Mouse (Mus musculus) erythroblast, embryonic 14.5 days (primary cell): ENCODE results near the gene Olfr1373.

ENCODE experiments used
- GATA1 ChIP-seq: IDR thresholded peaks from 2 replicates; pipeline ENCODE4 v1.6.1; 2012; ENCODE audit warnings: low read length, inconsistent platforms, mixed read lengths
- TAL1 ChIP-seq: IDR thresholded peaks from 3 replicates; pipeline ENCODE4 v1.6.1; 2012; ENCODE audit warnings: low read length, inconsistent platforms, mixed read lengths

DNA sequence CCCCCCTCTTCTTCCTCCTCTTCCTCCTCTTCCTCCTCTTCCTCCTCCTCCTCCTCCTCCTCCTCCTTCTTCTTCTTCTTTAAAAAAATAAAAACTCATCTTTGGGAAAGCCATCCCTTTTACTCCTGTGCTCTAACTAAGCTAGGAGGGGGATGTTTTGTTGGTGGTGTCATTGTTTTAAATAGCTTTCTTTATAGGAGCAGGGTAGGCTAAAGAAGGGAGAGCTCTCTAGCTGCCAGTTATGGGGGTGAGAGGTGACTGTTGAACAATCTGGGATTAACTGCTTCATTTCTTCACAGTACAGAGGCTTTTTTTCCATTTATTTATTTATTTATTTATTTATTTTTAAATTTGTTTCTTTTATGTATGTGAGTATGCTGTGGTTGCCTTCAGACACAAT, 39.8 kb downstream of the Olfr1373 start:
- no peak for TF ChIP-seq TAL1
- no peak for TF ChIP-seq GATA1
